Mouse (Mus musculus) gastrocnemius, postnatal 10 days (tissue): ENCODE results near the gene Smyd3. TPM values are rescaled to one million over a fixed set of nuclear protein-coding genes. Genes with fewer than 3 reads are reported as not detected.
"Not testable (repeated sequence)": the region's sequence is repeated elsewhere in the genome, so short reads cannot be mapped to it uniquely, and the experiment has no call there.

Source experiments
- DNase-seq: peaks from one replicate; pipeline ENCODE4 v3.0.0; 2021; ENCODE audit warnings: mixed read lengths
- total RNA-seq, 2 experiments: library from RNA; stranded (reverse); gene quantifications; 2 replicates each; pipeline ENCODE4 v1.2.3; 2021

Gene Smyd3
- total RNA-seq, 2 experiments from 2014 or later, result 5.8 to 6.1 TPM

- not testable (repeated sequence) for DNase-seq
Observed at GRCm38 (mm10) chr1:179164219-179164618, 353.6 kb downstream of the Smyd3 start.

DNA sequence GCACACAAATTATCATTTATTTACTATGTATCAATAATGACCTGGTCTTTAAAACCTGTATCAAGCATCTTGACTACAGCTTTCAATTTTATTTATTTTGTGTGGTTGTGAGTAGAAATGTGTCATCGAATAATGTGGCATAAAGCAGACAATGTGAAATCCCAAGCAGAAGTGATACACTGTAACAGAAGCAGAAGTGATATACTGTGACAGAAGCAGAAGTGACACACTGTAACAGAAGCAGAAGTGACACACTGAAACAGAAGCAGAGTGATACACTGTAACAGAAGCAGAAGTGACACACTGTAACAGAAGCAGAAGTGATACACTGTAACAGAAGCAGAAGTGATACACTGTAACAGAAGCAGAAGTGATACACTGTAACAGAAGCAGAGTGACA lies 355.1 kb downstream of the Smyd3 start:
- DNase-seq, result not testable (repeated sequence)

DNA sequence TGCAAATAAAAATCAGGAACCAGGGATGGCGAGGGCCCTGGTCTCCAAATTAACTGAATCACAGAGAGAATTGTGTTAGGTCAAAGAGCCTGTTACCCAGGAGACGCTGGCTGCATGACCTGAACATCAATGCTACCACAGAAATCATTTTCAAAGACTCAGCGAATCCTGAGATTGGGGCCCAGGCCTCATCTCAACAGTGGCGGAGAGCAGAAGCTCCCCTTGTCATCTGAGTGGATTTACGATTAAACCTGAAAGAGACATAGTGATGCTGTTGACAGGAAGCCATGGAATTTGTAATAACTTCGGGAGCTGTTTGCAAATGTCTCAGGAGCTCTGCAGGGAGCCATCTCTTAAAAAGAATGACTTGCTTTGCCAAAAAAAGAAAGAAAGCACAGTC lies 355.9 kb downstream of the Smyd3 start:
- DNase-seq, result no peak

DNA sequence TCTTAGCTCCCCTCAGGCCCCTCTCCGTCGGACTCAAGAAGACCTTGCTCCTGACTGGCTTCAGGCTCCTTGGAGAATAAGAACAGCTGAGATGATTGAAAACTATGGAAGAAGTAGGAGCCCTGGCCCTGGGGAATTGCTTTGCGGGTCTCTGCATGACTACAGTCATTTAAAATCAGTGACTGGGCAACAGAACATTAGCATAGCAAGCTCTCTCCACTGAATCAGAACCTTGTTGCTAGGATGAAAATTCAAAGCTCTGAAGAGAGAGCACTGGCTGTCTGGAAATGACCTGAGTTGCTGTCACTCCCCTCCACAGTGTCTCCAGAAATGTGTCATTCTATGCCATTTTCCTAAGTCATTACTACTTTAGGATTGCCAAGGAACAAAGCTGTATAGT lies 357.1 kb downstream of the Smyd3 start:
- DNase-seq, result no peak

- DNase-seq, result no peak
Observed at GRCm38 (mm10) chr1:179152376-179152775, 365.5 kb downstream of the Smyd3 start.

- no peak for DNase-seq
Observed at GRCm38 (mm10) chr1:179151275-179151674, 366.6 kb downstream of the Smyd3 start.

- no peak for DNase-seq
Observed at GRCm38 (mm10) chr1:179149468-179150140, 368.2 kb downstream of the Smyd3 start.

DNA sequence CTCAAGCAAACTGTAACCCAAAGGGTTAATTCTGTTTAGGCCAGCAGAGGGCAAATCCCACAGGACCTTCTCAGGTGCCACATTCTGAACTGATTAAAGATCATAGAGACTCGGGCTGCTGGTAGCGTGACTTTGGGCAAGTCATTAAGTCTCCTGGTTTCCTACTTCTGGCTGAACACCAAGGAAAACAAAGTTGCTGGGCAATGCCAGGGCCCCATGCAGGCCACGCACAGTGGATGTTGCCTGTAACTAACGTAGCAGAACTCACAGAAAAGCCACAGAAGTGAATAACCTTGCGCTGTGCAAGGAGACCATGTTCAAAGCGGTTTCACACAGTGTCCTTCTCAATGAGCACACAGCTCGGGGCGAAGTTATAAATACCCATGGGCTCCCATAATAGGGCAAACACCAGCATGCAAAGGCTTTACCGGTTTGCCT lies 371.1 kb downstream of the Smyd3 start:
- no peak for DNase-seq

GRCm38 (mm10) chr1:179143154-179143832 lies 374.5 kb downstream of the Smyd3 start:
- no peak for DNase-seq

DNA sequence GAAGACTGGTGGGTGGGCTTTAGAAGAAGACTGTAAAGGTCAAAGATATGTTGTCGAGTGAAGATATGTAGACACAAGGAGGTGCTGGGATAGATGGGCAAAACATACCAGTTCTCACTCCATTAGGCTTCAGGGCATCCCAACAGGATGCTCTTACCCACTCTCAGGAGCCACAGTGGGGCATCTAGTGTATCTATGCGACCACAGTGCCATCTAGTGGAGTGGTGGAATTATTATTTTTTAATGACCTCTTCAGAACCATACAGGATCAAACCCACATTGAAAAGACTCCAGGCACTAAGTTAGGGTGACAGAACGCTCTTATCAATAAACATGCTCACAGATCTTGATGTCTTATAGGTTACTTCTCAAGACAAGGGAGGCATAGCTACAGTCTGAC lies 375.7 kb downstream of the Smyd3 start:
- DNase-seq, result peak; percentile 20

DNA sequence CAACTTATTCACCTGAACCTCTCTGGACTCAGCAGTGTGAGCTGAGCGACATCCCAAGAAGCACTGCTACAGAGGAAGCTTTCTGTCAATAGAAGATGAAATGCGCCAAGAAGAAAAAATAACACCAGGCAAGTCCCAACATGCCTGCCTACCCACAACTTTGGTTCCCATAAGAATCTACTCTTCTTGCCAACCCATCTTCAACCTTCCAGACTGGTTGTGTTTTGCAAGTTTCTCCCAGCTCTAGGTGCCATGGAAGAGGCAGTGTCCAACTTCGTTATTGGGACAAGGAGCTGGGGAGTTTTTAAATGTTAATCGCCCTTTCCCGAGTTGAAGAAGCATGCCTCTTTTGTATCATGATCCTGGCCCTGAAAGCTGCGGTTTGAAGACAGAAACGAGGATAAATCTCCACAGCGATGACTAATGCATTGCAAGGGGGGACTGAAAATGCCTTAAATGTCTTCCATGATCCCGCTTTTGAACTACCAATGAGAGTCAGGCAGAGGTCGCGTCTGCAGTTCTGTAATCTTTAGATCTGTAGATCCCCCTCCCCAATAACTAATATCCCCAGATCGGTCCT lies 376.7 kb downstream of the Smyd3 start:
- no peak for DNase-seq

GRCm38 (mm10) chr1:179137145-179137477 lies 380.7 kb downstream of the Smyd3 start:
- DNase-seq, result no peak

DNA sequence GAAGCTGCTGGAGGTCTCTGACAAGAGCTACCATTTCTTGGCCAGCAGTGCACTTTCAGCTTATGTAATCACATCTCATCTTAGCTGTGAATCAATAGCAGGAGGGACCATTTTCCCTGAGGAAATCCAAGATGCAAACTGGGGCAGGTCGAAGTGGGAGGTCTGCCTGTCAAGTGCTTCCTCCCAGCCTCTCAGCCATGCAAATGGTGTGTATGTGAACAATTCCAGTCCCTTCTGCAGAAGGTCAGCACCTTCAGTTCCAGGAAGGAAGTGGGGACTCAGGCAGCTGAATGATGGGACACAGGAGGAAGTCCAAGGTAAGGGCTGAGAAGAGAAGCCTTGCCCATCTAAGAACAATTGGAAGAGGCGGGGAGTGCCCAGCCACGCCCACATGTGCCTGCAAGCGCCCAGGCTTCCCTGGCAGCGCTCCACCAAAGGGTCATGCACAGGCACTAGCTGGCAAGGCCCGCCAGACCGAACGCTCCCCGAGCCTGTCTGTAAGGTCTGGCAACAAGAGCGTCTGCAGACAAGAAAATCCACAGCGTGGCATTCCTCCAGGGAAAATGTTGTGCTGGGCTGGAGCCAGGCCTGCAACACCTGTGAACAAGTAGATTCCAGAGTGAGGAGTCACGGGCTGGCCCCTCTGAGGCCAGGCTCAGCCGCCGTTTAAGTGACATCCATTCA lies 381.2 kb downstream of the Smyd3 start:
- DNase-seq, result peak; percentile 36

- DNase-seq, result no peak
Observed at GRCm38 (mm10) chr1:179129995-179130394, 387.8 kb downstream of the Smyd3 start.

DNA sequence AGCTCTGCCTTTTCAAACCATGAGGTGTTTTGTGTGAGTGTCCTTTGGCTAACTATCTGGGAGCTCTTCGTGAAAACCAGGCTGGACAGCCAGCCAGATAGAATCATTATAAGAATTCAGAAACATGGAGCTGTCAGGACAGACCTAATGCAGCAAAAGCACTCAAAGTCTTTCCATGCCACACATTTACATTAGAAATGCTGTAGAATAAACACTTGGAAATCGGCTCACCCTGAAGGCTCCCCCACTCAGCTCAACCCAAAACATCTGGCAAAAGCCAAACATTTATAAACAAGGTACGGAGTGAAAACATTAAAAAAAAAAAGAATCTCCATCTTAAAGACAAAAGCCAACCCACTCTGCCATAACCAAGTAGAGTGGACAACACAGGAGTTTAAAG lies 391.6 kb downstream of the Smyd3 start:
- no peak for DNase-seq

- DNase-seq, result no peak
Observed at GRCm38 (mm10) chr1:179122476-179123229, 395.2 kb downstream of the Smyd3 start.

DNA sequence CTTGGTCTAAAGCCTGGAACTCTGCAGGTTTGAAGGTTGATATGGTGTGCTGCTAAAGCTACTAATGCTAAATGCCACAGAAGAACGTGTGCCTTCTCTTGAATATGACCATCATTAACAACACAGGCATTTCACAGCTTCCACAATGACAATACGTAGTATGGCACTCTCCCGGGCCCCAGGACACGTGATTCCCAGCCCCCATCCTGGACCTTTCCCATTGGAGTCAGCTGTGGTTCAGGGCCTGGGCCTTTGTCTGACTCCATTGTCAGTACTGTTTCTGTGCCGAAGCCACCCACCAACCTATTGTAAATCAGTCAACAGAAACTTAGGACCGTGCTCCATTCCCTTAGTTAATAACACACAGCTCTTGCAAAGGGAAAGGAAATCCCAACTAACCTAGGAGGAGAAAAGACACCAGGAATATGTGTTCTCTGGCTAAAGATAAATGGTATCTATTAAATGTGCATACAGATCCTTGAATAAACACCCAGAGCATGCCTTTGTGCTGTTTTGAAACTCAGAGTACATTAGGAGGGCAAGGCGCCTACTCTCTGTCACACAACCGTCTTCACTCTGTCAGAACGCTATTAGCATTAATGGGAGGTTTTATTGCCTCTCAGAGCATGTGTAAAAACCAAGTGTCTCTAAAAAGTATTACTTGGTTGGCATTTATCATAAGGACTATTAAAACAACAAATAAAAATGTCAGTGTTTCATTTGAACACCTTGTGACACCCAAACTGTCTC lies 397.4 kb downstream of the Smyd3 start:
- no peak for DNase-seq

DNA sequence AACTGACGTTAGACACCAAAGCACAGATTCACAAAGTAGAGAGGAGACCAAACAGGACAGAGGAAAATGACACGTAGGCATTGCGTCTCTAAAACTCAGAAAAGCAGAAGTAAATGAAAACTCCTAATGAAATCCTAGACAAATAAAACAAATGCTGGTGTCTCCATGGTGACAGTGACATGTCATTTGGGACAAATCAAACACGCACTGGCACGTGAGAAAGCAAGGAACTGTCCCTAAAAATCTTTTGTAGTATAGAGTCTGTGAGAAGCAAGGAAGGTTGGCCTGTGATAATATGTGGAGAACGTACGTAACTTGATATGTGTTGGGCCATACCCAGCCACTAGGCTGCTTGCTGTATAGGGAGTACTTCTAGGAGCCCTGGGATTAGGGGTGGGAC lies 399.2 kb downstream of the Smyd3 start:
- no peak for DNase-seq

DNA sequence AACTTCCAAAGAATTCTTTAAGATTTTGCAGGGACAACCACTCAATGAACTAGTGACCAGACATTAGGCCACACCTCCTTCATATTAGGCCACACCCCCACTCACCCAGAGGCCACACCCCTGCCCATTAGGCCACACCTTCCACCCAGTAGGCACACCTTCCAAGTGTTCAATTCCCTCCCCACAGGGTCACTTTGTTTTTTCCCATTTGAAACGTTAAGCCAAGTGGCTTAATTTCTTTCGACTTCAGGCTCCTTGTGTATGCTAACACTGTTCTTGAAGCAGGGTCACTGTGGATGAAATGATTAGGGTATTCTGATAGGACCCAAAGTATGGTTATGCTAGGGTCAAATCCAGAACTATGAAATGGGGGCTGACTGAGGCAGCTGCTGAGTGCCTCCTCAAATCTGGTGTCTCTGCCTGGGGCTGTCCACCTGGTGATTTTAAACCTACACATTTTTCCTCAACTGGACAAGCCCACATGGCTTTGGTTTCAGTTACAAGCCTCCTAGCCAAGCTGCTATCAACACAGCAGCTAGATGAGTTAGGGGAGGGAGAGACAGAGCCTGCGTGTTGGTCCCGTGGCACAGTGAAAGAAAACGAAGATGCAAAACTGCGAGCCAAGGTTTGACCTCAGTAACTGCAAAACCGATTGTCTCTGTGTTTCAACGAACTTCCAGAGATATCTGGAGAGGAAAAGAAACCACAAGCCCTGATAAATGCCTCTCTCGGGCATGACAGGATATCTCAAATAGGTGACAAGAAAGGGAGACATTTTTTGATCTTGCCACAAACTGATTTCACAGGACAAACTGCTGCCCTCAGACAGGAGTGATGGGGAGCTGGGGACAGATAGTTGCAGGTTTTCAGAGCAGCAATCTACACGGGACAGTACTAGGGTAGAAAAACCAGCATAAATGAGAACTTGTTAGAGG lies 400.8 kb downstream of the Smyd3 start:
- no peak for DNase-seq

- no peak for DNase-seq
Observed at GRCm38 (mm10) chr1:179114833-179115495, 402.9 kb downstream of the Smyd3 start.
